Mouse (Mus musculus) cerebellum, adult (tissue): Measurements from ENCODE around the gene Neurl4.
"Not testable (repeated sequence)": the region's sequence is repeated elsewhere in the genome, so short reads cannot be mapped to it uniquely, and the experiment has no call there.

Source experiments
- ATAC-seq: cut with Nextera tagmentation; 2 replicates; pipeline ENCODE4 v1.9.2; 2017; ENCODE audit warnings: mild to moderate bottlenecking, moderate library complexity, mixed read lengths; ENCODE audit not compliant: insufficient number of reproducible peaks, low FRiP score, low TSS enrichment

The Neurl4 gene

DNA sequence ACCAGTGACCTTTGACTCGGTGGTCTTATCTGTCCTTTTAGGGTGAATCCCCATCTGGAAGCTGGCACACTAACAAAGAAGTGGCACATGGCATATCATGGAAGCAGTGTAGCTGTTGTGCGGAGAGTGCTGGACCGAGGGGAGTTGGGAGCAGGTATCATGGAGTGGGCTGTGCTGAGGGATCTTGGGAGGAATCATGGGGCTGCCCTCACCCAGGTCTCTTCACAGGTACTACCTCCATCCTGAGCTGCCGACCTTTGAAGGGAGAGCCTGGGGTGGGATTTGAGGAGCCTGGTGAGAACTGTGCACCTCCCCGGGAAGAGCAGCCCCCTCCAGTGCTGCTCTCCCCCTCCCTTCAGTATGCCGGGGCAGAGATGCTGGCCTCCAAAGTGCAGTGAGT lies 10.8 kb downstream of the Neurl4 start:
- no peak for ATAC-seq

DNA sequence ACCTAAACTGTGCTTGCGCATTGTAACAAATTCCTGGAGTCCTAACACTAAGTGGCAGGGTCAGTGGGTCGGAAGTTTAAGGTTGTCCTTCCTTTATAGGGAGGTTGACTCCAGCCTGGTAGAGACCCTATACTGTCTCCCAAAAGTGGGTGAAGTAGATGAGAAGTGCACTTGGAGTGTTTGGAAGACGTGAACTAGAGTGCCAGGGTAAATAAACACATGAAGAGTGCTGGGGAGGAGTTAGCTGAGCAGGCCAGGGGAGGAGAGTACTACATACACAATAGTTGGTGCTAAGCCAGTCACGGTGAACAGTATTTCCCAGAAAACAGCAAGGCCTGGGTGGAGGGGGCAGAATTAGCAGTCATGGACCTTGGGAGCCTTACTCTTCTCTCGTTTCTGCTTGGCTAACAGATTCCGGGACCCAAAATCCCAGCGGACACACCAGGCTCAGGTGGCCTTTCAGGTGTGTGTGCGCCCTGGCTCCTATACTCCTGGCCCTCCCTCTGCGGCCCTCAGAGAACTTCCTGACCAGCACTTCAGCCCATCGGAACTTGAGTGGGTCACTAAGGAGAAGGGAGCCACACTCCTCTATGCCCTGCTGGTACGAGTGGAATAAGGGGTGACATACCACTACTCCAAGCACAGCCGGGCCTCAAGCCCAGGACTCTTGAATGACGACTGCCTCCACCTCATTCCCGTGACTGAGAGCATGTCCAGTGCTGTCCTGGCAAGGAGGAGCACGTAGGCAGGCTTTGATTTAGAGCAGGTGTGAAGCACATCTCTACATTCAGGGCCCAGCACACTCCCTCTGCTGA lies 12.1 kb downstream of the Neurl4 start:
- ATAC-seq: no peak

DNA sequence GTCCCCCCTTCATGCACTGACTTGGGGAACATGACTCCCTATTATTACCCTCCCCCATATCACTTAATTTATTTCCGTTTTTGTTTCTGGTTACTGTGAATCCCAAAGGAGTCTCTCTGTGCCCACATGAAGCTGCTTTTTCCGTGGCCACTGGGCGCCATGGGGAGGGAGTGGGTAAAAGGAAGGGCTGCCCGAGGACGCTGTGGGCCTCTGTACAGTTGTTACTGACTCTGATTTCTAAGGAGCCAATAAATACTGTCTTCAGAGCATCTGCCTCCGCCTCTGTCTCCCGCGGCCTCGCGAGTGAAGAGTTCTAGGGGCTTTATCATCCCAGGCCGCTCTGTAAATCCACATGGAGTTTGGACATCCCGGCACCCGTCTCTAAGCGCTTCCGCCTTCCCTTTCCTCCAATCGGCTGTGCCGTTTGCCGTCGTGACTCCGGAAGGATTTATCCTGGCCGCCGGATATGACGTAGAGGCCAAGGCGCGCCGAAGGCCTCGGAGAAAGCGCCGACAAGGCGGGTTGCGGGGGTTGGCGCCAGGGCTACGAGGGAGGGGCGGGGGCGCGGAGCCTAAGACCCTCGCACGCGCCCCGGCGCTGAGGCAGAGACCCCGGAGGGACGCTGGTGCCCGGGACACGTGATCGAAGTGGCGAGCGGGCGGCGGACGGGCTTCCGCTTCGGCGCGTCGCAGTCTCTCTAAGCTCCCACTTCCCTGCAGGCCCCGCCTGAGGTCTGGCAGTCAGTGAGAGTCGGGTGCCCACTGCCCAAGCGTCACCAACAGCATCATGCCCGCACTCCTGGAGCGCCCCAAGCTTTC lies 12.9 kb downstream of the Neurl4 start, which contains the start of gene Gps2:
TSS of gene Gps2 (plus strand) at position 335 of the 818 bp plus-strand sequence.
- peak; percentile 76; the same call in 1 of the 2 replicates for ATAC-seq

DNA sequence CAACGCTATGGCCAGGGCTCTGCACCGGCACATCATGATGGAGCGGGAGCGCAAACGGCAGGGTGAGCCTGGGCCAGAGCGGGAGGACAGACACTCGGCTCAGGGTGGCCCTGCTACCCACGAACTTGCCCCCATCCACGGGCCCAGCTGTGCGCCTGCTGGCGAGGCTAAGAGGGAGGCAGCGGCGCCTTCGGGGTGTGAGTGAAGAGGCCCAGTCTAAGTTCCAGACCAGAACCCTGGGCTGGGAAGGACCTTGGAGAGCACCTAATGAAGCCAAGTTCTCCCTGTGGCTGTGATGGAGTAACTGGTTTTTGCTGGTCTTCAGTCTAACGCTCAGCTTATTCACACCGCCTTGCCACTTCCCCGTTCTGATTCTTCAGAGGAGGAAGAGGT lies 13.5 kb downstream of the Neurl4 start:
- ATAC-seq: no peak

DNA sequence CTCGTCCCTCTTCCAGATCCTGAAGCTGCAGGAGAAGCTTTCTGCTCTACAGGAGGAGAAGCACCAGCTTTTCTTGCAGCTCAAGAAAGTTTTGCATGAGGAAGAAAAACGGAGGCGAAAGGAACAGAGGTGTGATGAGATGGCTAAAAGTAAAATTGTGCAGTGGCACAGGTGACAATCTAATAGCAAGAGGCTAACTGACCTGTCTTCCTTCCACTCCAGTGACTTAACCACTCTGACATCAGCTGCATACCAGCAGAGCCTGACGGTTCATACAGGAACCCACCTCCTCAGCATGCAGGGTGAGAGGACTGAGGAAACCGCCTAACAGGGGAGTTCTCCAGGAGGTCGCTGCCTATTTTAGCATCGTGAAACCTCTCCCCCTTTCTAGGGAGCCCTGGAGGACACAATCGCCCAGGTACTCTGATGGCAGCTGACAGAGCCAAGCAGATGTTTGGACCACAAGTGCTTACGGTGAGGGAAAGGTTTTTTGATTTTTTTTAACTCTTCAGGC lies 14.1 kb downstream of the Neurl4 start:
- ATAC-seq: no peak

DNA sequence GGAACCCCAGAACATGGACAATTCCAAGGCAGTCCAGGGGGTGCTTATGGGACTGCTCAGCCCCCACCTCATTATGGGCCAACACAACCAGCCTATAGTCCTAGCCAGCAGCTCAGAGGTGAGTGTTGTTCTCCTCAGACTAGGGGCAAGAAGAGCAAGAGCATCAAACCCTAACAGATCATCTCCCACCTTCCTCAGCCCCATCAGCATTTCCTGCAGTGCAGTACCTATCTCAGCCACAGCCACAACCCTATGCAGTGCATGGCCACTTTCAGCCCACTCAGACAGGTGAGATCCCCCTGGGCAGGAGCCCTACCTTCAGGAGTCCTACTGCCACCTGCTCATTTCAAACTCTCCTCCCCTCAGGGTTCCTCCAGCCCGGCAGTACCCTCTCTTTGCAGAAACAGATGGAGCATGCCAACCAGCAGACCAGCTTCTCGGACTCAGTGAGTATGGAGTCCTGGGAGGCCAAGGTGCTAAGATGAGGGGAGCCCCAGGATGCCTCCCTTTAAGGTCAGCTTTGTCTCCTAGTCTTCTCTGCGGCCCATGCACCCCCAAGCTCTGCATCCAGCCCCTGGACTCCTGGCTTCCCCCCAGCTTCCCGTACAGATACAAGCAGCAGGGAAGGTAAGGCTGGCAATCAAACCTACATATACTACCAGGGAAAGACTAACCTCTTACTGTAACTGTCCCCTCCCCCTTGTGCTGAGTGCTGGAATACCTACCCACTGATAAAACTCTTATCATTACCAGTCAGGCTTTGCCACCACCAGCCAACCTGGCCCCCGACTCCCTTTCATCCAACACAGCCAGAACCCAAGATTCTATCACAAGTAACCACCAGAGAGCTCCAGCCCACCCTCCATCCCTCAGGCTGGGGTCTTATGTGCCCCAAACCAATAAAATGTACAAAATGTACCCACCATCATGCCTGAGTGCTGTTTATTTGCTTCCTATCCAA lies 15.1 kb downstream of the Neurl4 start:
- ATAC-seq: no peak

DNA sequence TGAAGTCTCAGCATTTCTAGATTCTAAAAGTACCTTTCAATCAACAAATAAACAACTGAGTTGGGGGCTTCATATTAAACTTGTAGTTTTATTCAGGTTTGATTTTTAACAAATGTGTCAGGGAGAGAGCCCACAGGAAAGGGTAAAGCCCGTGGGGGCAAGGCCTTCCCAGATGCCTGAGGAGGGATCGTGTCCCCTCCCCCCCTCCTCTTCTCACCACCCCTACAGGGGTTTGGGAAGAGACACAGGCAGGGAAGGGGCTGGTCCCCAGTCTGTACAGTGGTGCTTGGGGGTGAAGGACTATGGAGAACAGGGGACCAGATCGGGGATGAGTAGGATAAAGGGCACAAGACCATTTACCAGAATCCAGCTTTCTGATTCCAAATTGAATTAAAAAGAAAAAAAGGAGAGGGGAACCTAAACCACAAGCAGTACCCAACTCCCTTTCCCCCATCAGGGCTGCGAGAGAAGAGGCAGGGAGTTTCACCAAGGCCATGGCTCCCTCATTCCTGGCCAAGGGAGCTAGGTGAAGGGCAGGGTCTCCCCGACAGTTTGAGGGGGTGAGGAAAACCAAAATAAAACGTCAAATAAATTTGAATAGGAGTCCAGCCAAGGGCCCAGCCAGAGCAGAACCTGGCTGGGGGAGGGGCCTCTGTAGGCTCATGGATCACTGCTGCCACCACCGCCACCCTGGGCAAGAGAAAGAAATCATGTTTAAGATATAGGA lies 15.9 kb downstream of the Neurl4 start:
- ATAC-seq: not testable (repeated sequence)

DNA sequence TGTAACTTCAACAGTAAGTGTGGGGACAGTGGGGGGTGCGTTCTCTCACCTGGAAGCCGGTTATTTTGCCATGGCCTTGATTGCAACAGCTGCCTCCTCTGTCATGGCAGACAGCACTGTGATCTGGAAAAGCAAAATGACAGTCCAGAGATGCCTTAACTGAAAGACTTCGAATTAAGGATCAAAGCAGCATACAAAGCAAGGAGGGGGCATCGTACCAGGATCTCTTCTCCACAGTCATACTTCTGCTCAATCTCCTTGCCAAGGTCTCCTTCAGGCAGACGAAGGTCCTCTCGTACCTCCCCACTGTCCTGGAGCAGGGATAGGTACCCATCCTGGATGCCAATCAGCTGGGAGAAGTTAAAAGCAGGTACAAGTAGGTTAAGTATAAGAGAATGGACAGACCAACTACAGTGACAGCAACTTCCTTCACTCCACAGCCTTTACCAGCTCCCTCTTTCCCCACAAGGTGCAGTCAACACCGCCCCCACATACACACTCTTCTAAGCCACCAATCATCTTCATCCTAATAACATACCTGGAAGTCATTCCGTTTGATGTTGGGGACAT lies 16.6 kb downstream of the Neurl4 start:
- ATAC-seq: no peak

DNA sequence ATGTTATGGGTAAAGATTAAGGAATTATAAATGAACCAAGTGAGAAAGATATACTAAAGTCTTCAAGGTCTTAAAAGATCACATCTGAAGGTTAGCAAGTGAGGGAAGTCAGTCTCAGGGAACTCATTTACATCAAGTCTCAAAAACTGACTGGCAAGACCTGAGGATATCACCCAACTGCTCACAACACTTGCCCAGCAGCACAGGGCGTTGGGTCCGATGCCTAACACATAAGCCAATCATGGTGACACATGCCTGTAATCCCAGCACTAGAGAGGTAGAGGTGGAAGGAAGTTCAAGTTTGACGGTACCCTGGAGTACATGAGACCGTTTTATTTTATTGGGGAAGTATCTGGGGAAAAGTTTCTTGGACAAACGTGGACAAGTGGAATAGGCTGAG lies 17.2 kb downstream of the Neurl4 start:
- no peak for ATAC-seq

DNA sequence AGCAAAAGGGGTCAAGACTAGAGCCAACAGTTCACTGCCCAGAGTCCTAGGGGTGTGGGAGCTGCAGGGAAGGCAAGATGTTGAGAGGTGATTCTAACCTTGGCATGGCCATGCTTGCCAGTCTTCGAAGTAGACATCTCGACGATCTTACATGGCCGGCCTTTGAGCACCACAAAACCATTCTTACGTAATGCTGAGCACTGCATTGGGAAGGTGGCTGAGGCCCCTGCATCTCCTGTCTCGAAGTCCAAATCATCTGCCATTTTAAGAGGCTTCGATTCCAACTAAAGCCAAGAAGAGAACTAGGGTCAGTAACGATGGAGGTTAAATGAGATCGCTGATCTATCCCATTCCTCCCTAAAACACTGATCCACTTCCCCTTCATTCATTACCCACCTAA lies 18.2 kb downstream of the Neurl4 start:
- ATAC-seq: no peak

DNA sequence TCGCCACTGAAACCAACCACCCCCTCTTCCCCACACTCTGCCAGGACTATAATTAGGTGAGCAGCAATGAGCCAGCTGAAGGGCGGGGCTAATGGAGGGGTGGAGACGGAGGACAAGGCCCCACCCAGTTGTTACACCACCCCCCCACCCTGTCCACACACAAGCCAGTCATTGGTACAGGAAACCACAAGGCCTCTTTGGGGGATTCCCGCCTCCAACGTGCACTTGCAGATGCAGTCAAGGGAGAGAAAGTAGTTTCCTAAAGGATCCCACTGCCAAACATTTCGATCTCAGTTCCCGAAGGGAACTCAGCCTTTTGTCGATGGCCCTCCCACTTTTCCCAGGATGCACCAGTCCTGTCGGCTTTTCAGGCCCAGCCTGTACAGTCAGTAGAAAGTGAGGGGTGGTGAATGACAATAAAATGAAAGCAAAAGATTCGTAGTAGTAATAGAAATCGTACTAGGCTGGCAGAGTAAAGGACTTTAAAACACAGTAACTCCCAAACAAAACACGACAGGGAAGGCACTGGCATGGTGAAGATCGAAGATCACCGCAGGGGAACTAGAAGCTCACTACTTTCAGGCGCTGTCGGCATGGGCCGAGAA lies 18.9 kb downstream of the Neurl4 start:
- no peak for ATAC-seq

DNA sequence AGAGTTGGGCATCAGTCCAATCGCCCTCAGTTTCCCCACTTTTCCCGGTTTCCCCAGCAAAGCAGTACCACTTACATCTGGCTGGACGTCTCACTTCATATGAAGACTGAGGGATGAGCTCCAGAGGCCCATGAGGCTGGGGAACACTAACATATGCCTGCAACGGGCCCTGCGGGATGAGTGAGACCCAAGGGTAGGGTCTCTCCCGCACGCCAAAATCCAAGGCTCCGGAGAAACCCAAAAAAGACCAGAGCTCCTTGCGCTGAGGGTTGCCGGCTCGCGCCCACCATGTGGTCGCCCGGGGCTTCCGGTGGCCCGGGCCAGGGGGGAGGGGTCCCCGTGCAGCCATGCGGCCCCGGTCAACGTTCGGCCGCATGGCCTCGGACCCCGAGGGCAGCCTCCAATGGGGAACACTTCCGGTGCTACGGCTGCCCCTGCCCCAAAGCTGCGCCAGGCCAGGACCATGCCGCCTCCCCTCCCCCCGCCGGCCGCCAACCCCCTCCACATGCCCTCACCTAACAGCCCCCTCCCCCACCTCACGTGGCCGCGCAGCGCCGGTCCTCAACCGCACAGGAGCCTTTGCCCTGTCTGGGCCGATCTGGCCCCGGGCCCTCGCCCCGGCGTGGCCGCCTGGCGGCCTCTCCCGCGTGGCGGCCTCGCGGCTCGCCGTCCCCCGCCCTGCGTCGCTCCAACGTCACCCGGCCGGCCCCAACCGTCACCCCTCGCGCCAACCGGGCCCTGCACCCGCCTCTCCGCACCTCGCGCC lies 19.6 kb downstream of the Neurl4 start:
- peak; percentile 10; the same call in 1 of the 2 replicates for ATAC-seq

DNA sequence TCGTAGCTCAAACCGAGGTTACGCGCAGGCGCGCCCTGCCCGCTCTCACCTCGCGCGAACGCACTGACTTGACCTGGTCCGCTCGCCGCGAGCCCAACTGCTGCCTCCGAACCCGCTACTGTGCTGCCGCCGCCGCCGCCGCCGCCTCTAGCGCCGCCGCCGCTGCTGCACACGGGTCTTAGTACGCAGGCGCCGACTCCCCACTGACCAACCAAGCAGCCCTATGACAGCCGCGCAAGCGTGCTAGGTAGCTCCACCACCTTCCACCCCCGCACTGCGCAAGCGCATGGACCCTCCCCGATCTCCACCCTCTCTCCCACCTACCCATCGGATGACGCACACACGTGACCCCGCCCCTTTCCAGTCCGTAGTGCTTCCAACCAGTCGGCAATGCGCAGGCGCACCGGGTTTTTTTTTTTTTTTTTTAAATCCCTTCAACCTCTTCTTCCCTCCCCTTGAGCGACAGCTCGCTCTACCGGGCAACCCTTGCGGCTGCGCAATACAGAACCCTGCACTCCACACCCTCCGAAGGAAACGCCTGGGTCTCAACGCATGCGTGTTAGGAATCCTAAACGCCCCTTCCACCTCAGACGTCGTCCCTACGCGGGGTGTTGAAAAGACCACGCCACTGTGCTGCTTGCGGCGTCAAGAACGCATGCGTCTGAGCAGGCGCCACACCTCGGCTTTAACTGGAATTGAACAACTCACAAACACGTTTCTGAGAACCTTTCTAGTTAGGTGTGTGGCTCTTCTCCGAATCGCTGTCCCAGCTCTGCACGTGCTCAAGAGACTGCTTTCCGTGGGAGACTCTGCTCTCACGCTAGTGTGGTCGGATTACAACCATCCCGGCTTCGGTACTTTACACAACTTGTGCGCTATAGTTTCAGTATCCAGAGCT lies 20.5 kb downstream of the Neurl4 start, which contains the start of gene Eif5a:
TSS of gene Eif5a (minus strand) at position 845 of the 898 bp plus-strand sequence.
- peak; percentile 91 for ATAC-seq

DNA sequence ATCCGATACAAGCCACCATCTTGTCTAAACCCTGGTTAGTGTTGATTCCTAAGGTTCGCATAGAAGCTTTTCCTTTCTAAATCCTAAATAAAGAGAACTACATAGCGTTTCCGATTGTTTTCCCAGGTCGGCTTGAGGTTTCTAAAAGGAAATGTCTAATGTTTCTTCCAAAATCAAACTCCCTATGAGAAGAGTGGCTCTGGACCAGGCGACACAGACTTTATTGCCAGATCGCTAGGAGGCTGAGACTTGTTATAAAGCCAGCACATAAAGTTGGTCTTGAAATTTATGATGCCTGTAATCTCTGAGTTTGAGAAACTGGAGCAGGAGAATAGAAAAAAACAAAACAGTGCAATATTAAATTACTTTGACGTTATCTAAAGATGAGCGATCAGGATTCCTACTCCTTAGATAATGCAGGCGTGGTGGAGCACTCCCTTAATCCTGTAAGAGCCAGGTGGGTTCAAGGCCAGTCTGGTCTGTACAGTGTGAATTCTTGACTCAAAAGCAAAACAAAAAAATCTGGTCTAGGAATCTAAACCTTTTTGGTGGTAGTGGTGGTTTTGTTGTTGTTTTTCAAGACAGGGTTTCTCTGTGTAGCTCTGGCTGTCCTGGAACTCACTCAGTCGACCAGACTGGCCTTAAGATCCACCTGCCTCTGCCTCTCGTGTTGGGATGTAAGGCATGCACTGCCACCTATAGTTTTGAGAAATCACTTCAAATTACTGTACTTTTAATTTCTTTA lies 21.3 kb downstream of the Neurl4 start:
- no peak for ATAC-seq

DNA sequence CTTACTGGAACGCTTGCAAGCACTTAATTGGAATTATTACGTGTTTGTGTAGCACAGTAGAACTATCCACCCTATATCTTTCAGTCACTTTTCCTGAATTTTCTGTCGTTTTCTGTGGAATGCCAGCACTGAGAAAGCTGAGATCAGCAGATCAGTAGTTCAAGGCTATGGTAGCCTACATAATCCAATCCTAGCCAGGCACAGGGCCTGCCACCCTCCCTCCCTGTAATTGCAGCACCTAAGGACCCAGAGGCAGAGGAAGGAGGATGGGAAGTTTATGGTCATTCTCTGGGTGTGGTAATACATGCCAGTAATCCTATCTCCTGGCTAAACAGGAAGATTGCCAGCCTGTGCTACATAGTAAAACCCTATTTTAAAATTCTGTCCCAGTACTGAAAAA lies 21.9 kb downstream of the Neurl4 start:
- ATAC-seq: no peak

DNA sequence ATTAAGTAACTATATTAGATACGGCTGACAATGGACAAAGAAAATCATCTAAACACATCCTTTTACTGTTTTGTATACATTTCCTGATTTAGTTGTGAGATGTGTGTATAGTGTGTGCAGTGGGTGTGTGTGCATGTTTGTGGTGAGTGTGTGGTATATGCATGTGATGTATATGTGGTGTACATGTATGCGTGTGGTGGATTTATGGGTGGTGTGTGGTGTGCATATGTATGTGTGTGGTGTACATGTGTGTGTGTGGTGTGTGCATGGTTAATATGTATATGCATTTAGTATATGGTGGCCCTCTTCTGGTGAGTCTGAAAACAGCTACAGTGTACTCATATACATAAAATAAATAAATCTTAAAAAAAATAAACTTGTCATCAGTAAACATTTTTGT lies 26.6 kb downstream of the Neurl4 start:
- ATAC-seq: no peak
